Mouse (Mus musculus): ENCODE data around the gene Dgat2. TPM values are rescaled to one million over a fixed set of nuclear protein-coding genes. Genes with fewer than 3 reads are reported as not detected.

The Dgat2 gene
- polyA plus RNA-seq, 1 experiment from 2014 or later, result 31.2 TPM

DNA sequence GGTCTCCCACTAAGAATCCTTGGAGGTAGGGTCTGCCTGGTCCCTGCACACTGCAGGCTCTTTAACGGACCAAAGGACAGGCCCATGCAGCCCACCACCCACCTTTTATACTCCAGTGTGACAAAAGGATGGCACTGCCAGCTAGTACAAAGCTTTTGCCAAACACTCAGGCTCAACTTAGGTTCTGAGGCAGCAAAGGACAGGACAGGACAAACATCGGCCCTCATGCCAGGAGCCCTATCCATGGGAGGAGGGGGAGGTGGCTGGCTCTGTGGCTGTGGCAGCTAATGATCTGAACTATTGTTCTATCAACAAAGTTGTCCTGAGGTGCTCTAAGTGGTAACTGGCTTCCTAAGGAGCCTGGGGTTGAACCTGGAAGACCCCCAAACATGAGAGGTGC is 23.1 kb downstream of the Dgat2 start:
- no peak overlapping the region for H3K27ac ChIP-seq
- H3K4me1 ChIP-seq, result peaks cover 41% of the 10 kb centered on the region
- no peaks in the 10 kb centered on the region for H3K27me3 ChIP-seq
- H3K4me2 ChIP-seq, result no peak overlapping the region
- H3K9me3 ChIP-seq (replicated peaks), result no peaks in the 10 kb centered on the region
- no peak overlapping the region for H3K4me3 ChIP-seq (replicated peaks)
- WGBS, result 86% methylated on average over 2 of the region's 2 CpGs
- ATAC-seq (replicated peaks; ENCODE audit: low FRiP score), result no peak
- H3K36me3 ChIP-seq, result no peaks in the 10 kb centered on the region
- H3K9ac ChIP-seq, result no peak overlapping the region

DNA sequence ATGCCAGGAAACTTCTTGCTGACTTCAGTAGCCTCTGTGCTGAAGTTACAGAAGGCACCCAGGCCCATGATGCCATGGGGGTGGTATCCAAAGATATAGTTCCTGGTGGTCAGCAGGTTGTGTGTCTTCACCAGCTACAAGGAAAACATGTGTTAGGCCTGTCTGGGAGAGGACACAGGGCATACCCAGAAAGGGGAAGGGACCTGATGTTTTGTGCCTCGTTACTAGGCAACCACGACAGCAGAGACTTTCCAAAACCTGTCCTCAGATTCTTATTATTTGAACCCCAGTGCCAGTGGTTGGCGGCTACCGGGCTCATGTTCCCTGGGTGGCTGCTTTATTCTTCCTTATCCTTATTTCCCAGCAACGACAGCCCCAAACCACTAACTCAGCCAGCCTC is 23.6 kb downstream of the Dgat2 start:
- no peak for ATAC-seq (replicated peaks; ENCODE audit: low FRiP score)
- no peak overlapping the region for H3K9ac ChIP-seq
- no peak overlapping the region for H3K4me3 ChIP-seq (replicated peaks)
- H3K9me3 ChIP-seq (replicated peaks), result no peaks in the 10 kb centered on the region
- H3K4me1 ChIP-seq, result peaks cover 43% of the 10 kb centered on the region
- no peak overlapping the region for H3K4me2 ChIP-seq
- H3K27me3 ChIP-seq, result no peaks in the 10 kb centered on the region
- no peaks in the 10 kb centered on the region for H3K36me3 ChIP-seq
- 81% methylated on average over 5 of the region's 5 CpGs for WGBS
- H3K27ac ChIP-seq, result no peak overlapping the region

DNA sequence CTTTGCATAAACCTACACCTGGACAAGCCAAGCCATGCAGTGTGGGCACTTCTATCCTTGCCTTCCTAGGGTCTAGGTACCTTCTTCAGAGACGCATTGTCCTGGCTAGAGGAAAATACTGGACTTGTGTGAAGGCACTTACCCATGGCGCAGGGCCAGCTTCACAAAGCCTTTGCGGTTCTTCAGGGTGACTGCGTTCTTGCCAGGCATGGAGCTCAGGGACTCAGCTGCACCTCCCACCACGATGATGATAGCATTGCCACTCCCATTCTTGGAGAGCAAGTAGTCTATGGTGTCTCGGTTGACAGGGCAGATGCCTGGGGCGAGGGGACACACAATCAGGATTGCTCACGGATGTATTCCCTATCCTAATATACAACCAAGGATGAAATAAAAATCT is 24.5 kb downstream of the Dgat2 start:
- WGBS, result 82% methylated on average over 8 of the region's 8 CpGs
- ATAC-seq (replicated peaks; ENCODE audit: low FRiP score), result no peak
- no peak overlapping the region for H3K27ac ChIP-seq

DNA sequence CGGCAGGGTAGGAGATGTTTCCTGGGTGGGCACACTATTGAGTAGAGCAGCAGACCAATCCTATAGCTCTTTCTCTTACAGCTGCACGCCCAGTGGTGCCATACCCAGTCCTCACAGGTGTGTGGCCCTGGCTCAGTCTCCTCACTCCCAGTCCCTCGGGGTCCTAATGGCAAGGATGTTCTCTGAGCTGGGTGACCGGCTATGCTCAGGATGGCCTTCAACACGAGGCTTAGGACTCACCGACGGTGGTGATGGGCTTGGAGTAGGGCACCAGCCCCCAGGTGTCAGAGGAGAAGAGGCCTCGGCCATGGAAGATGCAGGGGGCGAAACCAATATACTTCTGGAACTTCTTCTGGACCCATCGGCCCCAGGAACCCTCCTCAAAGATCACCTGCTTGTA is 25.8 kb downstream of the Dgat2 start:
- H3K27ac ChIP-seq, result no peak overlapping the region
- H3K9ac ChIP-seq, result no peak overlapping the region
- H3K4me2 ChIP-seq, result no peak overlapping the region
- peaks cover 36% of the 10 kb centered on the region for H3K4me1 ChIP-seq
- H3K27me3 ChIP-seq, result no peaks in the 10 kb centered on the region
- no peak for ATAC-seq (replicated peaks; ENCODE audit: low FRiP score)
- H3K9me3 ChIP-seq (replicated peaks), result no peaks in the 10 kb centered on the region
- no peaks in the 10 kb centered on the region for H3K36me3 ChIP-seq
- no peak overlapping the region for H3K4me3 ChIP-seq (replicated peaks)
- 85% methylated on average over 10 of the region's 10 CpGs for WGBS

More for the DNA sequence above, 24.5 kb downstream of the Dgat2 start:
- H3K9ac ChIP-seq, result no peak overlapping the region
- no peaks in the 10 kb centered on the region for H3K27me3 ChIP-seq
- no peaks in the 10 kb centered on the region for H3K36me3 ChIP-seq
- no peaks in the 10 kb centered on the region for H3K9me3 ChIP-seq (replicated peaks)
- peaks cover 38% of the 10 kb centered on the region for H3K4me1 ChIP-seq
- no peak overlapping the region for H3K4me3 ChIP-seq (replicated peaks)
- H3K4me2 ChIP-seq, result no peak overlapping the region

DNA sequence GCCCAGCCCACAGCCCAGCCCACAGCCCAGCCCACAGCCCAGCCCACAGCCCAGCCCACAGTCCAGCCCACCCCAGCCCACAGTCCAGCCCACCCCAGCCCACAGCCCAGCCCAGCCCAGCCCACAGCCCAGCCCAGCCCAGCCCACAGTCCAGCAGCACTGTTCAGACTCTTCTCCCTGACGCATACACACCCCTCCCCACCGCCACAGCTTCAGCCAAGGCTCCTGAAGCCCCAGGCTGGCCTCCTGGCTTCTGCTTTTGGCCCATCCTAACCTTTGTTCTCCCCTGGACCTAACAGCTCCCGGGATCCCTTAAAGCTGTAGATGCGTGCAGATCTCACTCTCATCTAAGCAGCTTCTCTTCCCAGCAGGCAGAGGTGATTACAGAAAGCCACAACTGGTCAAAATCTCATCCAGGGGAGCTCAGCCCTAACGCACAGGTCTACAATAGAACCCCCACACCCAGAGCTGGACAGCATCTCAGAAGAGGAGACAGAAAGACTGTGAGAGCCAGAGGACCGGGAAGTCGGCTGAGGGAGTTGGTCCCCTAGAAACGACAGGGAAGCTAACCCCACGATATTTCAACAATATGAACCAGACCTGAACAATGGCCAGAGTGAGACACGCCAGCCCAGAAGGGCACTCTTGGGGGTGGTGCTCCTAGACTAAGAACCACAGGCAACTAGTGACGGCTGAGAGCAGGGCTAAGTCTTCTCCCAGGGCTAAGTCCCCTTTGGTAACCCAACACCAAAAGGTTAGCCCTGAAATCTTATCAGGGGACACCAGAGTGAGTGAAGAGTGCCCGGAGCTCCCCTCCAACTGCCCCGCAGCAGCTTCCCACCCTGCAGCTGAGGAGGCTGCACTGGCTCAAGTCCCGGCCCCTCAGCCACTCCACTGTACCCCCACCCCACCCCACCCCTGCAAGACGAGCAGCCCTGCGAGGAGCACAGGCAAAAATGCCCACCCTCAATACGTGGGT is 26.9 kb downstream of the Dgat2 start:
- peaks cover 25% of the 10 kb centered on the region for H3K4me1 ChIP-seq
- 12% methylated on average over 17 of the region's 17 CpGs for WGBS
- no peaks in the 10 kb centered on the region for H3K27me3 ChIP-seq
- no peaks in the 10 kb centered on the region for H3K36me3 ChIP-seq
- no peaks in the 10 kb centered on the region for H3K9me3 ChIP-seq (replicated peaks)
- peak overlapping the region; percentile 60 for H3K4me2 ChIP-seq
- peak; percentile 82 for ATAC-seq (replicated peaks; ENCODE audit: low FRiP score)
- peak overlapping the region; percentile 28; the same call in 1 of the 2 replicates for H3K4me3 ChIP-seq (replicated peaks)
- peak overlapping the region; percentile 78 for H3K27ac ChIP-seq
- peak overlapping the region; percentile 39 for H3K9ac ChIP-seq

DNA sequence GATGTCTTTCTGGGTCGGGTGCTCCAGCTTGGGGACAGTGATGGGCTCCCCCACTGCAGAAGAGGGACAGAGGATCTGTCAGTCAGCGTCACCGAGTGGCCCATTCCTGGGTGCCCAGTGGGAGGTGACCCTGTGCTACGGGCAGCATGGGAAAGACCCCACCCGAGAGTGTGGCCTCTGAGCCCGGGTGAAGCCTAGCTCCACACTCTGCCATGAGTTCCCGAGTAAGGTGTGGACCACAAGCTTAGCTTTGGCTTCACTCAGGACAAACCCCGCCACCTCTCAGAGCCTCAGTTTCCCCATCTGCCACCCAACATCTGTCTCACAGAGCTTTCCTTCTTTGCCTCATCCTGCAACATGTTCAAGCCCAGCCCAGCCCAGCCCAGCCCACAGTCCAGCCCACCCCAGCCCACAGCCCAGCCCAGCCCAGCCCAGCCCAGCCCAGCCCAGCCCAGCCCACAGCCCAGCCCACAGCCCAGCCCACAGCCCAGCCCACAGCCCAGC is 27.8 kb downstream of the Dgat2 start:
- peaks cover 22% of the 10 kb centered on the region for H3K4me1 ChIP-seq
- no peaks in the 10 kb centered on the region for H3K36me3 ChIP-seq
- no peak overlapping the region for H3K9ac ChIP-seq
- H3K4me2 ChIP-seq, result peak overlapping the region; percentile 36; the same call in 1 of the 2 replicates
- H3K27me3 ChIP-seq, result no peaks in the 10 kb centered on the region
- 54% methylated on average over 8 of the region's 8 CpGs for WGBS
- peak; percentile 52 for ATAC-seq (replicated peaks; ENCODE audit: low FRiP score)
- no peaks in the 10 kb centered on the region for H3K9me3 ChIP-seq (replicated peaks)
- H3K4me3 ChIP-seq (replicated peaks), result no peak overlapping the region
- H3K27ac ChIP-seq, result no peak overlapping the region

DNA sequence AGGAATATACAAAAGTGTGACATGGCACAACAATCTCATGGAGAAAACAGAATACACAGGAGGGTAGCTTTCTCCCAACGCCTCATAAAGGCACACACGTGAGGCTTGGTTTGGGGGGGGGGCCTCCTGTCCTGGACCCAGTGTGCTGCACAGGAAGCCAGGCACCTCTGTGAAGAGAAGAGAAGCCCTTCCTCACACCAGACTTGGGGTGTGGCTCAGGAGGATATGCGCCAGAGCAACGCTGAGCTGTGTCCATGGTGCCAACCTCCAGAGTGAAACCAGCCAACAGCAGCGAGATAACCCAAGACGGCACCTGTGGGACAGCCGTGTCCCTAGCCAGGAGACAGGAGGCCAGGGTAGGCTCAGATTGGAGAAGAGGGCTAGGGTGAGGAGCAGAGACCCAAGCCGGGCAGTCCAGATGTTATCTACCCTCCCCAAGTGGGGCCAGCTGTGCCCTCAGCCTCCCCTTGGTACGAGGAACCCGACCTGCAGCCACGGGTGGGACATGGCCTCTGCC is 28.8 kb downstream of the Dgat2 start:
- WGBS, result 85% methylated on average over 11 of the region's 11 CpGs
- no peak overlapping the region for H3K4me3 ChIP-seq (replicated peaks)
- H3K9me3 ChIP-seq (replicated peaks), result no peaks in the 10 kb centered on the region
- peaks cover 22% of the 10 kb centered on the region for H3K4me1 ChIP-seq
- no peak for ATAC-seq (replicated peaks; ENCODE audit: low FRiP score)
- H3K4me2 ChIP-seq, result no peak overlapping the region
- H3K27ac ChIP-seq, result no peak overlapping the region
- no peaks in the 10 kb centered on the region for H3K36me3 ChIP-seq
- H3K27me3 ChIP-seq, result no peaks in the 10 kb centered on the region
- H3K9ac ChIP-seq, result no peak overlapping the region

DNA sequence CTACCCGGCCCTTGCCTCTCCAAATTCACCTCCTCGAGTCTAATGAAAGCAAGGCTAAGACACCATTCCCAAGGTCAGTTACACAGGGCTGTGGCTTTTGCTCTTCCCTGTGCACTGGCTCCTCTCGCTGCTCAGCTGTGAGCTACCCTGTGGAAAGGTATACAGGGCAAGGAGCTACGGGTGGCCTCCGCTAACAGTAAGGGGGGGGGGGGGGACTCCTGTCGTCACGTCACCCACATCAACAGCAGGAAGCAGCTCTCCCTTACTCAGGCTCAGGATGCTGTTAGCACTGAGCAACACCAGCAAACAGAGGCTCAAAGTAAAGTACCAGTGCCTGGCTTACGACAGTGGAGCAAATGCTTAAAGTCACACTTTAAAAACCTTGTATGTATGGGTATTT is 29.8 kb downstream of the Dgat2 start:
- ATAC-seq (replicated peaks; ENCODE audit: low FRiP score), result no peak
- H3K36me3 ChIP-seq, result no peaks in the 10 kb centered on the region
- WGBS, result 85% methylated on average over 8 of the region's 8 CpGs

DNA sequence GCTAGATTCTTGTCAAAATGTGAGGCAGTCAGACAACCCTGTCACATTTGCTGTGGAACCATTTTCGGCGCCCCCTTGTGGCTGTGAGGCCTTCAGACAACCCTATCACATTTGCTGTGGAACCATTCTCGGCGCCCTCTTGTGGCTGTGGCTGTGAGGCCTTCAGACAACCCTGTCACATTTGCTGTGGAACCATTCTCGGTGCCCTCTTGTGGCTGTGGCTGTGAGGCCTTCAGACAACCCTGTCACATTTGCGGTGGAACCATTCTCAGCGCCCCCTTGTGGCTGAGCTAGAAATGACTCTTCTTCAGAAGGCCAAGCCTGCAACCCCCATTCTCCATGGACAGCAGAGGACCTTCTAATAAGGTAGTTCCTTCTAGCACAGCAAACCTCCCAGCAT is 31.2 kb downstream of the Dgat2 start:
- WGBS, result 8% methylated on average over 7 of the region's 7 CpGs
- H3K36me3 ChIP-seq, result no peaks in the 10 kb centered on the region
- no peak overlapping the region for H3K4me3 ChIP-seq (replicated peaks)
- H3K4me1 ChIP-seq, result peaks cover 26% of the 10 kb centered on the region
- no peaks in the 10 kb centered on the region for H3K9me3 ChIP-seq (replicated peaks)
- H3K27me3 ChIP-seq, result no peaks in the 10 kb centered on the region
- H3K9ac ChIP-seq, result no peak overlapping the region
- no peak overlapping the region for H3K27ac ChIP-seq
- ATAC-seq (replicated peaks; ENCODE audit: low FRiP score), result peak; percentile 20
- no peak overlapping the region for H3K4me2 ChIP-seq

More for the DNA sequence above, 29.8 kb downstream of the Dgat2 start:
- H3K27me3 ChIP-seq, result no peaks in the 10 kb centered on the region
- H3K4me2 ChIP-seq, result no peak overlapping the region
- no peak overlapping the region for H3K4me3 ChIP-seq (replicated peaks)
- no peaks in the 10 kb centered on the region for H3K9me3 ChIP-seq (replicated peaks)
- H3K27ac ChIP-seq, result no peak overlapping the region
- H3K4me1 ChIP-seq, result peaks cover 22% of the 10 kb centered on the region
- no peak overlapping the region for H3K9ac ChIP-seq

DNA sequence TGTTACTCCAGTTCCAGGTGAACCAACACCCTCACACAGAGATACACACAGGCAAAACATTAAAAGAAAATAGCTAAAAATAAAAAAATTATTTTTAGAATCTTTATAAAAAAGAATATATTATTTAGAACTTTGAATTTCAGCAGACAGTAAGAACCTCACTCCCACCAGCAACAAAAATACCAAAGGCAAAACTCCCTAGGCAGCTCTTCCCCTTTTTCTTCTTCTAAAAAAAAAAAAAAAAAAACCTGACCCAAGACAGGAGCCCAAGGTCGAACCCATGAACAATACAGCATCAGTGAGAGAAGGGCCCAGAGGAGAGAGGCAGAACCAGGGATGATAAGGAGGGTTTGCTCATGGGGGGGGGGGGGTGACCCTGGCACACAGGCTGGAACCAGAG is 33.5 kb downstream of the Dgat2 start:
- H3K9me3 ChIP-seq (replicated peaks), result no peaks in the 10 kb centered on the region
- 50% methylated on average over 1 of the region's 1 CpGs for WGBS
- no peaks in the 10 kb centered on the region for H3K36me3 ChIP-seq
- no peak overlapping the region for H3K27ac ChIP-seq
- no peak overlapping the region for H3K9ac ChIP-seq
- no peak overlapping the region for H3K4me3 ChIP-seq (replicated peaks)
- peaks cover 14% of the 10 kb centered on the region; the same call in 1 of the 2 replicates for H3K4me1 ChIP-seq
- H3K27me3 ChIP-seq, result no peaks in the 10 kb centered on the region
- ATAC-seq (replicated peaks; ENCODE audit: low FRiP score), result no peak
- no peak overlapping the region for H3K4me2 ChIP-seq

DNA sequence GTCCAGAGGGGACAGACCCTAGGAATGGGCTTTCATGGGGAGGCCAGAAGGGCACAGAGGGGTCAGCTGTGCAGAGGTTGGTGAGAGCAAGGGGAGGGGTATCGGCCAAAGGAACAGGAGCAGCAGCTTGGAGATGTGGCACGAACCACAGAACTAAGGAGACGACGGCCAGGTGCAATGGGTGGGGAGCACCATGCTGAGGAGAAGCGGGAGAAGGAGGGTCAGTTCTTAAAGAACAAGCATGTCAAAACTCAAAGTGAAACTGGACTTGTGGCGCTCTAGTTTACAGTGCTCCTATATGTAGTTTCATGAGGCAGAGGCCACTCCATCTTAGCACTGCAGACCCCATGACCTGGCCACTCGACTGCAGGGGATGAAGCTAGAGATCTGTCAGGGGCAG is 35.0 kb downstream of the Dgat2 start:
- Histone ChIP-seq H3K4me1 (peaks cover 14% of the 10 kb centered on the region; the same call in 1 of the 2 replicates), H3K9me3 (replicated peaks) (no peaks in the 10 kb centered on the region), H3K9ac (no peak overlapping the region), H3K36me3 (no peaks in the 10 kb centered on the region), H3K27ac (no peak overlapping the region), H3K27me3 (no peaks in the 10 kb centered on the region), H3K4me2 (no peak overlapping the region), H3K4me3 (replicated peaks) (no peak overlapping the region)
- WGBS, result 88% methylated on average over 7 of the region's 7 CpGs
- ATAC-seq (replicated peaks; ENCODE audit: low FRiP score), result no peak

DNA sequence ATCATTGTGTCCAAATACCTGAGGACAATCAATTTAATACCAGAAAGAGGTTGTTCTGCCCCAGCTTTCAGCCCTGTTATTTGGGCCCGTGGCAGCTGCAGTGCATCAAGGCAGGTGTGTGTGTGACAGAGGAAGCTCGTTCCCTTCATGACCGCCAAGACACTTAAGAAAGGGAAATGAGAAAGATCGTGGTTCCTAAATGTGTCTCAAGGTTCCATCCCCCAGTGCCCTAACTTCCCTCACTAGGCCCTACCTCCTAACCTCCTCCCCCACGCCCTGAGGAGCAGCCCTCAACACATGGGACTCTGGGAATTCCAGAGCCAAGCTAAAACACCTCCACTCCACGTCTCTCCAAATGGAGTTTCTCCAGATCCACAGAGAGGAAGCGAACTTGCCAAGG is 35.6 kb downstream of the Dgat2 start:
- Histone ChIP-seq H3K4me3 (replicated peaks) (no peak overlapping the region), H3K4me1 (peaks cover 14% of the 10 kb centered on the region), H3K27me3 (no peaks in the 10 kb centered on the region), H3K9me3 (replicated peaks) (no peaks in the 10 kb centered on the region), H3K9ac (no peak overlapping the region), H3K4me2 (no peak overlapping the region), H3K36me3 (no peaks in the 10 kb centered on the region), H3K27ac (no peak overlapping the region)
- no peak for ATAC-seq (replicated peaks; ENCODE audit: low FRiP score)
- 44% methylated on average over 7 of the region's 7 CpGs for WGBS

Measured in kidney, embryonic 15.5 days (tissue).